Mouse (Mus musculus): ENCODE measurements around the gene Slc9a6. TPM values are rescaled to one million over a fixed set of nuclear protein-coding genes. Genes with fewer than 3 reads are reported as not detected.
A peak's percentile ranks its signal among the peaks of the same experiment; 100 is the strongest.

The Slc9a6 gene
- polyA plus RNA-seq, 1 experiment = 15.4 TPM

GRCm38 (mm10) chrX:56650885-56651284, 41.3 kb downstream of the Slc9a6 start:
- peak overlapping the region; percentile 88 for H3K27ac ChIP-seq (replicated peaks; ENCODE audit: low read depth, low read length)
- no peaks in the 10 kb centered on the region; the same call in none of the 2 replicates for H3K4me1 ChIP-seq (ENCODE audit: control insufficient read depth, insufficient read depth, insufficient read length, low read length)
- H3K4me3 ChIP-seq (ENCODE audit: insufficient read depth, low read depth, low read length) = no peak overlapping the region

- no peaks in the 10 kb centered on the region; the same call in none of the 2 replicates for H3K4me1 ChIP-seq (ENCODE audit: control insufficient read depth, insufficient read depth, insufficient read length, low read length)
- H3K27ac ChIP-seq (replicated peaks; ENCODE audit: low read depth, low read length) = peak overlapping the region; percentile 95
- no peak overlapping the region for H3K4me3 ChIP-seq (ENCODE audit: insufficient read depth, low read depth, low read length)
Measured at GRCm38 (mm10) chrX:56651738-56652137, 42.2 kb downstream of the Slc9a6 start.

- Histone ChIP-seq H3K4me1 (ENCODE audit: control insufficient read depth, insufficient read depth, insufficient read length, low read length) (no peaks in the 10 kb centered on the region; the same call in none of the 2 replicates), H3K4me3 (ENCODE audit: insufficient read depth, low read depth, low read length) (no peak overlapping the region), H3K27ac (replicated peaks; ENCODE audit: low read depth, low read length) (no peak overlapping the region)
Measured at GRCm38 (mm10) chrX:56655686-56656085, 46.1 kb downstream of the Slc9a6 start.

DNA sequence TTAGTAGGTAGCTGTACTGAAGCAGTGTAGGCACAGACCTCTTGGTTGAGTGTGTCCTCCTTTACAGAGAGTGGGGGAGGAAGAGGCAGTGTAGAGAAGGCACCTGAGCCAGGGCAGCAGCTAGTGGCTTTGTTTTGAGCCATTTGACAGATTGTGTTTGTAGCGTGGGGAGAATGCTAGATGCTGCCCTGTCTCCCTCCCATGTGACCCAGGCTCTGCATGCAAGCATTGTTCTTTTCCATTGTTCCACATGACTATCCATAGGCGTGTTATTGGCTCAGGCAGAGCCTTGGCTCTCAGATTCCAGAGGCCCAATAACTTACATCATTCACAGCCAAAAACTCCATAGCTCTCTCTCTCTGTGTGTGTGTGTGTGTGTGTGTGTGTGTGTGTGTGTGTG, 49.7 kb downstream of the Slc9a6 start:
- H3K4me1 ChIP-seq (ENCODE audit: control insufficient read depth, insufficient read depth, insufficient read length, low read length) = no peaks in the 10 kb centered on the region; the same call in 1 of the 2 replicates
- no peak overlapping the region for H3K4me3 ChIP-seq (ENCODE audit: insufficient read depth, low read depth, low read length)
- no peak overlapping the region for H3K27ac ChIP-seq (replicated peaks; ENCODE audit: low read depth, low read length)

- Histone ChIP-seq H3K27ac (replicated peaks; ENCODE audit: low read depth, low read length) (no peak overlapping the region), H3K4me3 (ENCODE audit: insufficient read depth, low read depth, low read length) (no peak overlapping the region), H3K4me1 (ENCODE audit: control insufficient read depth, insufficient read depth, insufficient read length, low read length) (no peaks in the 10 kb centered on the region; the same call in 1 of the 2 replicates)
Measured at GRCm38 (mm10) chrX:56661143-56661542, 51.6 kb downstream of the Slc9a6 start.

DNA sequence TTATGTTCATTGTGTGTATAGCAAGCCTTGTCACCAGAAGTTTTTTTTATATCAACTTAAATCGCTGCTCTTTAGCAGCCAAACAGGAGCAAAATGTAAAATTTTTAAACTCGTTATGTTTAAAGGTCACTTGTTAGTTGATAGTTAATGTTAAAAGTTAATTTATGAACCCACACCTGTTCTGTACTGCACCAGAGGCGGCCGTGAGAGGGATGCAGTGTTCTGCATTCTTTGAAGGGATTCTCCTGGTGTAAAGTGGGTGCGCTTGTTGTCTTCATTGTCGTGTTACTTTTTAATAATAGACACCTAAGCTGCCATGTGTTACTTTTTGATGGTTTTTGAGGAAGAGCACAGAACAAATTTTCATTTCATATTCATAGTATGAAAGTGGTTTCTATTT, 52.8 kb downstream of the Slc9a6 start:
- no peak overlapping the region for H3K4me3 ChIP-seq (ENCODE audit: insufficient read depth, low read depth, low read length)
- H3K27ac ChIP-seq (replicated peaks; ENCODE audit: low read depth, low read length) = no peak overlapping the region
- no peaks in the 10 kb centered on the region; the same call in 1 of the 2 replicates for H3K4me1 ChIP-seq (ENCODE audit: control insufficient read depth, insufficient read depth, insufficient read length, low read length)

GRCm38 (mm10) chrX:56663377-56663776, 53.8 kb downstream of the Slc9a6 start:
- H3K4me1 ChIP-seq (ENCODE audit: control insufficient read depth, insufficient read depth, insufficient read length, low read length) = no peaks in the 10 kb centered on the region; the same call in 1 of the 2 replicates
- no peak overlapping the region for H3K27ac ChIP-seq (replicated peaks; ENCODE audit: low read depth, low read length)
- no peak overlapping the region for H3K4me3 ChIP-seq (ENCODE audit: insufficient read depth, low read depth, low read length)

DNA sequence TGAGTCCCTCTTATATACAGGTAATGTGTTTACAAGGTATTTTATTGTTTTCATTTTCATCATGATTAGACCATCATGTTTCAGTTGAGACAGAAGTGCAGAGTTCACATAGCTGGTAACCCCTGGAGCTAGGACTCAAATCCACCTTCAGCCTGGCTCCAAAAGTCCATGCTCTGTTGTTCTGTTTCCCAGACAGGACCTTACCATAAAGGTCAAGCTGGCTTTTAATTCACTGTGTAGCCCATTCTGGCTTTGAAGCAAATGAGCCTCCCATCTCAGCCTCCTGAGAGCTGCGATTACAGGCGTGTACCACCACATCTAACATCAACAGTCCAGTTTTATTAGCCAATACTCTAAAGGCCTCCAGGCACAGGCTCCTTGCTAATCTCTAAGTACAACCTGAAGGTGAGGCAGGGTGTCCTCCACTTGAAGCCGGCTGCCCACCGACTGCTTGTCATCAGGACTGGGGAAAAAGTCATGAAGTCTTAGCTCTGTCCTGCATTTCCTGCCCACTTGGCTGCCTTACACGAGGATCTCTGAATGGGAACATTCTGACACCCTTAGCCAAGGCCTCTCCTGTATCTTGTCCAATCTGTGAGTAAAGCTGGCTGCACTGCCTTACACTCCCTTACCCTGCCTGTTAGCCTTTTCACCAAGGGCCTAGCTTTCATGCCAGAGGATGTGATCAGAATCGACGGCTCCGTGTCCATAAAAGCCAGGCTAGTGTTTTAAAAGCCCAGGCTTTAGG, 55.8 kb downstream of the Slc9a6 start:
- Histone ChIP-seq H3K4me3 (ENCODE audit: insufficient read depth, low read depth, low read length) (no peak overlapping the region), H3K27ac (replicated peaks; ENCODE audit: low read depth, low read length) (peak overlapping the region; percentile 17), H3K4me1 (ENCODE audit: control insufficient read depth, insufficient read depth, insufficient read length, low read length) (no peaks in the 10 kb centered on the region; the same call in 1 of the 2 replicates)

- Histone ChIP-seq H3K4me3 (ENCODE audit: insufficient read depth, low read depth, low read length) (no peak overlapping the region), H3K4me1 (ENCODE audit: control insufficient read depth, insufficient read depth, insufficient read length, low read length) (no peaks in the 10 kb centered on the region; the same call in 1 of the 2 replicates), H3K27ac (replicated peaks; ENCODE audit: low read depth, low read length) (no peak overlapping the region)
Measured at GRCm38 (mm10) chrX:56667296-56667695, 57.7 kb downstream of the Slc9a6 start.

DNA sequence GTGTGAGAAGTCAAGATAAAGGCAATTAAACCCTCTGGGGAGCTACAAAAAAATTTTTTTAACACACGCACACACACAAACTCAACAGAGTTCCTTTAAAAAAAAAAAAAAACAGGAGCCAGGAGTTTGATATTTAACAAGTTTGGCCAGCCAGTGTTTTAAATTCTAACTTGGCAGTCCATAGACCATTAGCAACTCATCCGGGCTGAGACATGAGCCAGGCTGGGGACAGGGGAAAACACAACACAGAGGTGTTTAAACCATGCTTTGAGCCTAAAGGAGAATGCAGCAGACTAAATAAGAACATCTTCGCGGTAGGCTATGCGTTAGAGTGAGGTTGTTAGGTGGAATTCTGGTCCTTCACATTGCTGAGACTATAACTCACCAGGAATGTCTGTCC, 58.5 kb downstream of the Slc9a6 start:
- H3K4me1 ChIP-seq (ENCODE audit: control insufficient read depth, insufficient read depth, insufficient read length, low read length) = no peaks in the 10 kb centered on the region; the same call in 1 of the 2 replicates
- H3K27ac ChIP-seq (replicated peaks; ENCODE audit: low read depth, low read length) = no peak overlapping the region

GRCm38 (mm10) chrX:56668501-56668900, 58.9 kb downstream of the Slc9a6 start:
- no peaks in the 10 kb centered on the region; the same call in 1 of the 2 replicates for H3K4me1 ChIP-seq (ENCODE audit: control insufficient read depth, insufficient read depth, insufficient read length, low read length)
- no peak overlapping the region for H3K4me3 ChIP-seq (ENCODE audit: insufficient read depth, low read depth, low read length)
- no peak overlapping the region for H3K27ac ChIP-seq (replicated peaks; ENCODE audit: low read depth, low read length)

More for the DNA sequence above, 58.5 kb downstream of the Slc9a6 start:
- no peak overlapping the region for H3K4me3 ChIP-seq (ENCODE audit: insufficient read depth, low read depth, low read length)

GRCm38 (mm10) chrX:56675556-56675955, 66.0 kb downstream of the Slc9a6 start:
- Histone ChIP-seq H3K4me1 (ENCODE audit: control insufficient read depth, insufficient read depth, insufficient read length, low read length) (no peaks in the 10 kb centered on the region), H3K4me3 (ENCODE audit: insufficient read depth, low read depth, low read length) (no peak overlapping the region), H3K27ac (replicated peaks; ENCODE audit: low read depth, low read length) (no peak overlapping the region)

DNA sequence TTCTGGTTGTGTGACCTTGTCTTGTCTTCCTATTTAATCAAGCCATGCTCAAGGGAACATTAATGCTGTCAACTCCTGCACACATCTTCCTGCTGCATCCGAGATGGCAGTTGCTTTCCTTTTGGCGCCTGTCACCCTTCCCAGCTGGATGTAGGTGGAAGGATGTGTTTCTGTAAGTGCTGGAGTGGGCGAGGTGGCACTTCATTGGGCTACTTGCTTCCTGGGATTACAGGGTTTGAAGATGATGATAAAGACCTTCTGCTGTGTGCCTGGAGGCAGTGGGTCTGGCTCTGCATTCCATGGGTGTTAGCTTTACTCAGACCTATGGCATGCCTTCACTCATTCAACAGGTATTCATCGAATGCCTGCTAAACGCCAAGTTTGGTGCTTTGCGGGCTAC, 68.2 kb downstream of the Slc9a6 start:
- Histone ChIP-seq H3K4me3 (ENCODE audit: insufficient read depth, low read depth, low read length) (no peak overlapping the region), H3K27ac (replicated peaks; ENCODE audit: low read depth, low read length) (no peak overlapping the region), H3K4me1 (ENCODE audit: control insufficient read depth, insufficient read depth, insufficient read length, low read length) (no peaks in the 10 kb centered on the region)

GRCm38 (mm10) chrX:56679066-56679465, 69.5 kb downstream of the Slc9a6 start:
- no peak overlapping the region for H3K4me3 ChIP-seq (ENCODE audit: insufficient read depth, low read depth, low read length)
- H3K27ac ChIP-seq (replicated peaks; ENCODE audit: low read depth, low read length) = no peak overlapping the region
- H3K4me1 ChIP-seq (ENCODE audit: control insufficient read depth, insufficient read depth, insufficient read length, low read length) = no peaks in the 10 kb centered on the region

DNA sequence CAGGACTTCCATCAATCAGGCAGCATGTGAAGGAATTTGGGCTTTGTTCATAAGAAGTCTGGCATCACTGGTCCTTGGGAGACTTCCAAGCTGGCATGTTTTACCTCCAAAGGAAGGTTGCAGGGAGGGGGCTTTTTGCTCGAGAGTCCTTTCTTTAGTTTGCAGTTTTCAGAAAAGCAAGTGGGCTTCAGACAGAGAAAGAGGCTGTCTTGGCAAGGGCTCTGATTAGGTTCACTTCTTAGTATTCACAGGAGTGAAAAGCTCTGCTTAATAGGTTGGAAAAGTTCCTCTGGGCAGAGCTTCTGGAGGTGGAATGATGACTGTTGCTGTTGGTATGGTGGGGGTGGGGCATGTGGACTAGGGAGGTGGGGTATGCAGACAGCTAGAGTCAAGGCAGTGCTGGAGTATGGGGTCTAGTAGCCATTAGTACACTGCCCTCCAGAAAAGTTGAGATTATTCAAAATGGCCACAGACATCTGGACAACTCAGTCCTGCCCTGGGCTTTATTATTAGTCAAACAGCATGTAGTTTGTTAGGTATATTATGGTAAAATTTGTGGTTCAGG, 72.7 kb downstream of the Slc9a6 start:
- no peaks in the 10 kb centered on the region for H3K4me1 ChIP-seq (ENCODE audit: control insufficient read depth, insufficient read depth, insufficient read length, low read length)
- no peak overlapping the region for H3K27ac ChIP-seq (replicated peaks; ENCODE audit: low read depth, low read length)
- H3K4me3 ChIP-seq (ENCODE audit: insufficient read depth, low read depth, low read length) = no peak overlapping the region

DNA sequence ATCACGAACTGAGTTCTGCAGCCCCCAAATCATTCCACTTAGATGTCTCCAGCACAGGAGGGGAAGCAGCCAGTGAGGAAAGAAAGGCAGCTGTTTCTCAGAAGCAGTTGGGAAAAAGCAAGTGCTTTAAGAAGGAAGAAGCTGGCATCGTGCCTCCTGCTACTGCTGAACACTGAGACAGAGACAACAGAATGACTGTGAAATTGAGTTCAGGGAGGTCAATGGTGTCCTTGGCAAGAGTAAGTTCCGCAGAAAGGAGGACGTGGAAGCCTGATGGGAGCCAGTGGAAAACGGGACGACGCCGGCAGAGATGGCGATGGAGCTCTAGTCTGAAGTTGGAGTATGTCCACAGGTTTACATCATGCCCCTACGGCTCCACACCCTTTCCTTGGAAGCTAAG, 74.0 kb downstream of the Slc9a6 start:
- no peaks in the 10 kb centered on the region for H3K4me1 ChIP-seq (ENCODE audit: control insufficient read depth, insufficient read depth, insufficient read length, low read length)
- H3K4me3 ChIP-seq (ENCODE audit: insufficient read depth, low read depth, low read length) = no peak overlapping the region
- no peak overlapping the region for H3K27ac ChIP-seq (replicated peaks; ENCODE audit: low read depth, low read length)

All from brown adipose tissue, adult 24 weeks (tissue).